8 mouse cellular contexts compared by ENCODE assay signal in the genomic region with DNA sequence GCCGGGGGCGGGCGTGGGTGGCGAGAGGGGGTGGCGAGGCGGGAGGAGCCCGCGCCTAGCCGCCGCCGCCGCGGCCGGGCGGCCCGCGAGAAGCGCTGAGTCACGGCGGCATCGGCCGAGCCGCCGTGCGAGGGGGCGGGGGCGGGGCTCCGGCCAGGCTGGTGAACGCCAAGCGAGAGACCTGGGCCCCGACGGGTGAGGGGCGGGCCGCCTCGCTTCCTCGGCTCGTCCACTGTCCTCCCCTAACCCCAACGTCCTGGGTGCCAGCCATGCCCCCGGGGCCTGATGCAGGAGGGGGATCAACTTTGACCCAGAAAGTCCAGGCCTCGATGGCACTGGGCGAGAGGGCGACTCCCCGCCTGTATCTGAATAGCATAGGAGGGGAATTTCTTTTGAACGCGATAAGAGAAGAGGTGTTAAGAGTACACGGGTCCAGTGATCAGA. TPM values are rescaled to one million over a fixed set of nuclear protein-coding genes. Genes with fewer than 3 reads are reported as not detected.
DNase-seq lines count a peak whose midpoint lies in the region; ATAC-seq and TF ChIP-seq lines count a peak whose summit lies in the region.

Gene Me1 (minus strand): TSS at position 136 of the 444 bp plus-strand sequence.

- peak within 1 kb of the TSS; percentile 88 for H3K27ac ChIP-seq in MEL (ENCODE audit: control insufficient read depth, low read depth, low read length)
- H3K27ac ChIP-seq in embryonic facial prominence, embryonic 14.5 days (replicated peaks; ENCODE audit: low read depth, low read length): no peak within 1 kb of the TSS
- H3K27ac ChIP-seq in heart, embryonic 13.5 days (replicated peaks): peak within 1 kb of the TSS; percentile 72
- H3K27ac ChIP-seq in kidney, embryonic 16.5 days (ENCODE audit: low read length): no peak within 1 kb of the TSS
- no peak within 1 kb of the TSS for H3K27ac ChIP-seq in liver, embryonic 16.5 days (ENCODE audit: low read length)
- H3K27ac ChIP-seq in neural tube, embryonic 15.5 days (replicated peaks): peak within 1 kb of the TSS; percentile 77

- no peaks in the 10 kb centered on the region for H3K9me3 ChIP-seq in MEL (replicated peaks; ENCODE audit: insufficient read depth, low read length)
- no peaks in the 10 kb centered on the region for H3K9me3 ChIP-seq in embryonic facial prominence, embryonic 14.5 days (ENCODE audit: control insufficient read depth, low read length)
- no peaks in the 10 kb centered on the region for H3K9me3 ChIP-seq in heart, embryonic 13.5 days
- H3K9me3 ChIP-seq in kidney, embryonic 16.5 days (ENCODE audit: low read length): no peaks in the 10 kb centered on the region
- H3K9me3 ChIP-seq in liver, embryonic 16.5 days (replicated peaks; ENCODE audit: control insufficient read depth, low read length): no peaks in the 10 kb centered on the region
- no peaks in the 10 kb centered on the region for H3K9me3 ChIP-seq in neural tube, embryonic 15.5 days (replicated peaks)

- TF ChIP-seq CTCF in MEL (IDR thresholded peaks at IDR 0.05 in 2 of 3, conservative IDR thresholded peaks at IDR 0.05 in 1 of 3; ENCODE audit: control insufficient read depth in 1 of 3, insufficient read depth in 1 of 3, low read depth in 2 of 3, low read length in 3 of 3, poor library complexity in 1 of 3, severe bottlenecking in 1 of 3): no peak

- peaks cover 6 to 8% of the 10 kb centered on the region in 2 experiments for H3K4me1 ChIP-seq in MEL (ENCODE audit: control insufficient read depth in 1 of 2, insufficient read depth in 2 of 2, low read length in 2 of 2)
- H3K4me1 ChIP-seq in embryonic facial prominence, embryonic 14.5 days (ENCODE audit: control insufficient read depth, insufficient read depth, low read length): no peaks in the 10 kb centered on the region
- H3K4me1 ChIP-seq in heart, embryonic 13.5 days: peaks cover 16% of the 10 kb centered on the region
- 0 out of 2 replicates have a peak, but pooled peaks cover 3% of the 10 kb centered on the region for H3K4me1 ChIP-seq in kidney, embryonic 16.5 days (ENCODE audit: insufficient read depth, low read length)
- H3K4me1 ChIP-seq in liver, embryonic 16.5 days (ENCODE audit: control insufficient read depth, low read depth, low read length): no peaks in the 10 kb centered on the region; the same call in 1 of the 2 replicates
- H3K4me1 ChIP-seq in neural tube, embryonic 15.5 days: peaks cover 5% of the 10 kb centered on the region; the same call in 1 of the 2 replicates

- peak within 1 kb of the TSS; percentile 90 for H3K9ac ChIP-seq in MEL (ENCODE audit: control insufficient read depth, low read depth, low read length, poor library complexity, severe bottlenecking)
- peak within 1 kb of the TSS; percentile 84 for H3K9ac ChIP-seq in embryonic facial prominence, embryonic 14.5 days (ENCODE audit: low read depth, low read length)
- H3K9ac ChIP-seq in heart, embryonic 13.5 days: peak within 1 kb of the TSS; percentile 89
- peak within 1 kb of the TSS; percentile 80 for H3K9ac ChIP-seq in kidney, embryonic 16.5 days (replicated peaks; ENCODE audit: low read length)
- H3K9ac ChIP-seq in liver, embryonic 16.5 days (ENCODE audit: low read depth, low read length): peak within 1 kb of the TSS; percentile 66
- H3K9ac ChIP-seq in neural tube, embryonic 15.5 days (replicated peaks): peak within 1 kb of the TSS; percentile 85

- peak in 1 of 2 experiments; percentile 34; a peak in 1 of 4 replicates for TF ChIP-seq POLR2A in MEL (IDR thresholded peaks at IDR 0.05; ENCODE audit: control insufficient read depth in 1 of 2, insufficient read depth in 1 of 2, low read depth in 1 of 2, low read length in 2 of 2, poor library complexity in 1 of 2)

- peaks cover 26% of the 10 kb centered on the region for H3K79me2 ChIP-seq in MEL (ENCODE audit: control insufficient read depth, insufficient read depth, low read length, poor library complexity)

- TF ChIP-seq RAD21 in MEL (IDR thresholded peaks at IDR 0.05; ENCODE audit: low read depth, low read length): no peak

- peak; percentile 71 for DNase-seq in MEL (ENCODE audit: low read depth, low spot score)
- DNase-seq in adrenal gland, postnatal 14 days: peak; percentile 80
- no peak for DNase-seq in embryonic facial prominence, embryonic 14.5 days (ENCODE audit: low spot score)

- H3K4me2 ChIP-seq in embryonic facial prominence, embryonic 14.5 days (ENCODE audit: low read depth, low read length): peak within 1 kb of the TSS; percentile 87
- H3K4me2 ChIP-seq in heart, embryonic 13.5 days: peak within 1 kb of the TSS; percentile 74
- H3K4me2 ChIP-seq in kidney, embryonic 16.5 days (replicated peaks; ENCODE audit: low read depth, low read length): peak within 1 kb of the TSS; percentile 94
- H3K4me2 ChIP-seq in liver, embryonic 16.5 days (ENCODE audit: low read depth, low read length): peak within 1 kb of the TSS; percentile 85
- peak within 1 kb of the TSS; percentile 80 for H3K4me2 ChIP-seq in neural tube, embryonic 15.5 days

- ATAC-seq in embryonic facial prominence, embryonic 14.5 days (ENCODE audit: low read depth): peak; percentile 76
- ATAC-seq in heart, embryonic 13.5 days (ENCODE audit: extremely low read depth, insufficient number of reproducible peaks, low FRiP score, low TSS enrichment): peak; percentile 76
- ATAC-seq in kidney, embryonic 16.5 days (ENCODE audit: low FRiP score, low TSS enrichment): peak; percentile 90
- ATAC-seq in liver, embryonic 16.5 days (ENCODE audit: low read depth): peak; percentile 75
- peak; percentile 86 for ATAC-seq in neural tube, embryonic 15.5 days (ENCODE audit: low FRiP score)
- no peak for ATAC-seq in monocyte, adult 5-6 weeks (replicated peaks; ENCODE audit: insufficient number of reproducible peaks, low FRiP score, low TSS enrichment, poor library complexity, severe bottlenecking)

- H3K27me3 ChIP-seq in MEL (ENCODE audit: control insufficient read depth in 1 of 2, insufficient read depth in 2 of 2, low read length in 2 of 2): no peaks in the 10 kb centered on the region
- H3K27me3 ChIP-seq in embryonic facial prominence, embryonic 14.5 days (replicated peaks; ENCODE audit: control insufficient read depth, insufficient read depth, low read length): no peaks in the 10 kb centered on the region
- H3K27me3 ChIP-seq in heart, embryonic 13.5 days (replicated peaks): no peaks in the 10 kb centered on the region
- no peaks in the 10 kb centered on the region for H3K27me3 ChIP-seq in kidney, embryonic 16.5 days (ENCODE audit: insufficient read depth, low read length)
- peaks cover 8% of the 10 kb centered on the region for H3K27me3 ChIP-seq in liver, embryonic 16.5 days (ENCODE audit: control insufficient read depth, insufficient read depth, low read depth, low read length)
- no peaks in the 10 kb centered on the region for H3K27me3 ChIP-seq in neural tube, embryonic 15.5 days (replicated peaks)

- H3K36me3 ChIP-seq in MEL (ENCODE audit: control insufficient read depth in 1 of 2, insufficient read depth in 2 of 2, low read length in 2 of 2): peaks cover 0 to 18% of the 10 kb centered on the region in 2 experiments; a peak in 3 of 4 replicates
- H3K36me3 ChIP-seq in embryonic facial prominence, embryonic 14.5 days (ENCODE audit: control insufficient read depth, insufficient read depth, low read length): no peaks in the 10 kb centered on the region
- no peaks in the 10 kb centered on the region for H3K36me3 ChIP-seq in heart, embryonic 13.5 days
- H3K36me3 ChIP-seq in kidney, embryonic 16.5 days (ENCODE audit: insufficient read depth, low read length): no peaks in the 10 kb centered on the region
- no peaks in the 10 kb centered on the region for H3K36me3 ChIP-seq in liver, embryonic 16.5 days (ENCODE audit: control insufficient read depth, insufficient read depth)
- H3K36me3 ChIP-seq in neural tube, embryonic 15.5 days: no peaks in the 10 kb centered on the region

- no peak; a peak in 1 of 4 replicates for TF ChIP-seq EP300 in MEL (IDR thresholded peaks at IDR 0.05; ENCODE audit: low read depth in 1 of 2, low read length in 2 of 2)

- 3% methylated on average over 8 of the region's 46 CpGs for WGBS in embryonic facial prominence, embryonic 14.5 days
- WGBS in heart, embryonic 13.5 days: 1% methylated on average over 21 of the region's 46 CpGs
- WGBS in kidney, embryonic 16.5 days: under 1% methylated on average over 40 of the region's 46 CpGs
- 2% methylated on average over 37 of the region's 46 CpGs for WGBS in liver, embryonic 16.5 days (ENCODE audit: insufficient replicate concordance)
- WGBS in neural tube, embryonic 15.5 days: 4% methylated on average over 12 of the region's 46 CpGs

- peak within 1 kb of the TSS; percentile 99 to 100 for H3K4me3 ChIP-seq in MEL (ENCODE audit: control insufficient read depth in 1 of 2, insufficient read depth in 1 of 2, low read depth in 2 of 2, low read length in 2 of 2)
- peak within 1 kb of the TSS; percentile 80 for H3K4me3 ChIP-seq in embryonic facial prominence, embryonic 14.5 days (ENCODE audit: low read depth, low read length)
- peak within 1 kb of the TSS; percentile 73 for H3K4me3 ChIP-seq in heart, embryonic 13.5 days
- peak within 1 kb of the TSS; percentile 72 for H3K4me3 ChIP-seq in kidney, embryonic 16.5 days (ENCODE audit: low read length)
- H3K4me3 ChIP-seq in liver, embryonic 16.5 days (ENCODE audit: low read depth, low read length): peak within 1 kb of the TSS; percentile 66
- H3K4me3 ChIP-seq in neural tube, embryonic 15.5 days (replicated peaks): peak within 1 kb of the TSS; percentile 80

TF ChIP-seq in MEL, 35 proteins besides CTCF, POLR2A, EP300 and RAD21 (continues in another document):
- TF ChIP-seq CHD2 (IDR thresholded peaks at IDR 0.05; ENCODE audit: low read length): no peak
- no peak for TF ChIP-seq ZMIZ1 (IDR thresholded peaks at IDR 0.05; ENCODE audit: low read depth, low read length)
- no peak for TF ChIP-seq GATA1 (IDR thresholded peaks at IDR 0.05; ENCODE audit: low read depth, low read length)
- TF ChIP-seq POLR2AphosphoS5 (IDR thresholded peaks at IDR 0.05; ENCODE audit: borderline replicate concordance, low read depth, low read length): no peak
- no peak for TF ChIP-seq ZC3H11A (IDR thresholded peaks at IDR 0.05; ENCODE audit: low read depth, low read length)
- no peak for TF ChIP-seq ZNF384 (IDR thresholded peaks at IDR 0.05; ENCODE audit: low read depth, low read length)

RNA-seq across cellular contexts. Expression of gene Me1, which starts in this region (rescaled TPM):
- total RNA-seq in MEL (2012; rRNA removed): 7.1 and 12.1 TPM in 2 replicates
- polyA plus RNA-seq in MEL (2012; ENCODE audit: insufficient read depth in 1 of 2, insufficient read length in 2 of 2, low read depth in 1 of 2, low replicate concordance in 2 of 2, missing spikeins in 1 of 2): 100 to 1,000 TPM in 1 of 2 experiments, 10 to 100 TPM in 1; 23.4 to 123 TPM
- total RNA-seq in adrenal gland, postnatal 14 days (2021): 534 and 576 TPM in 2 replicates
- 26.1 and 26.3 TPM in 2 replicates for polyA plus RNA-seq in embryonic facial prominence, embryonic 14.5 days (2014; fragmentation: Nextera tagmentation; extraction: Ambion mirVana)
- polyA plus RNA-seq in heart, embryonic 13.5 days (2015; fragmentation: Nextera tagmentation; extraction: Ambion mirVana): 32.2 and 32.6 TPM in 2 replicates
- 11.6 and 16.1 TPM in 2 replicates for polyA plus RNA-seq in kidney, embryonic 16.5 days (2015; fragmentation: Nextera tagmentation; extraction: Ambion mirVana)
- 3.7 and 4.4 TPM in 2 replicates for polyA plus RNA-seq in liver, embryonic 16.5 days (2015; fragmentation: Nextera tagmentation; extraction: Ambion mirVana)
- polyA plus RNA-seq in neural tube, embryonic 15.5 days (2015; fragmentation: Nextera tagmentation; extraction: Ambion mirVana): 47.1 and 54.1 TPM in 2 replicates
- 0.29 to 0.32 TPM in 2 of 3 replicates, not detected in the other for total RNA-seq in monocyte, adult 5-6 weeks (2017)

Comparison
In these comparisons a context has a peak if more than half of its experiments do, and no peak if none do; other contexts are left out.
1. RNA of gene Me1 (total RNA-seq): 534 to 576 TPM in adrenal gland, postnatal 14 days; 7.1 to 12.1 TPM in MEL and 0.29 to 0.32 TPM in monocyte, adult 5-6 weeks; every median in the first group is over 10 times any median in the second.
2. H3K27ac ChIP-seq: peak in MEL (single experiment), heart, embryonic 13.5 days (single experiment) and neural tube, embryonic 15.5 days (single experiment); none in embryonic facial prominence, embryonic 14.5 days (single experiment), kidney, embryonic 16.5 days (single experiment) and liver, embryonic 16.5 days (single experiment).
3. Peak in every context shown above with its lines, with median percentiles within 50 percentile points of each other: H3K4me3 ChIP-seq, H3K9ac ChIP-seq and H3K4me2 ChIP-seq.